Mouse (Mus musculus) right cerebral cortex, postnatal 10 days (tissue): ENCODE measurements around the gene Wnt2.

ENCODE experiments used
- DNase-seq, 2 experiments: peaks; one replicate each; pipeline ENCODE4 v3.0.0; 2021; ENCODE audit warnings: low spot score in 2 of 2

Wnt2 gene

DNA sequence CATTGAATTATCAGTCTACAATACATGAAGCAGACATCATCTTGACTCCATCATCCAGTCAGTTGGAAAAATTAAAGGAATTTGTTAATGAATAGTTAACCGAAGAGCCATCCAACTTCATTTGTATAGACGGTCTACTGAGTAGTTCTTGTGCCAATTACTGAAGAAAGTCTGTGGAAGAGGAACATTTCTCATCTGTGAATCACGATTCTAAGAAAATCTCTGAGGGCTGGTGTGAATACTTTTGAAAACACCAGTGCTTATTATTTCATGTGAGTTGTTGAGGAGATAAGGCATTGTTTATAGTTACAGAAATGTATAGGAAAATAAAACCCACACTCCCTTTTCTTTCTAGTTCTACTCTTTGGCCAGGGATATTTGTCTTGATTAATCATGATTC is 51.5 kb downstream of the Wnt2 start:
- DNase-seq: no peak

GRCm38 (mm10) chr6:17978324-17978723 is 52.1 kb downstream of the Wnt2 start:
- DNase-seq: no peak

- DNase-seq: no peak
Observed at GRCm38 (mm10) chr6:17977165-17977564, 53.2 kb downstream of the Wnt2 start.

GRCm38 (mm10) chr6:17974416-17974815 is 56.0 kb downstream of the Wnt2 start:
- DNase-seq: peak; percentile 35 to 48

GRCm38 (mm10) chr6:17971393-17971792 is 59.0 kb downstream of the Wnt2 start:
- DNase-seq: no peak

- no peak for DNase-seq
Observed at GRCm38 (mm10) chr6:17969815-17970214, 60.6 kb downstream of the Wnt2 start.

- peak; percentile 32 to 60 for DNase-seq
Observed at GRCm38 (mm10) chr6:17968467-17969144, 61.8 kb downstream of the Wnt2 start.

- DNase-seq: no peak
Observed at GRCm38 (mm10) chr6:17963455-17963854, 66.9 kb downstream of the Wnt2 start.

- DNase-seq: no peak
Observed at GRCm38 (mm10) chr6:17951779-17952178, 78.6 kb downstream of the Wnt2 start.

DNA sequence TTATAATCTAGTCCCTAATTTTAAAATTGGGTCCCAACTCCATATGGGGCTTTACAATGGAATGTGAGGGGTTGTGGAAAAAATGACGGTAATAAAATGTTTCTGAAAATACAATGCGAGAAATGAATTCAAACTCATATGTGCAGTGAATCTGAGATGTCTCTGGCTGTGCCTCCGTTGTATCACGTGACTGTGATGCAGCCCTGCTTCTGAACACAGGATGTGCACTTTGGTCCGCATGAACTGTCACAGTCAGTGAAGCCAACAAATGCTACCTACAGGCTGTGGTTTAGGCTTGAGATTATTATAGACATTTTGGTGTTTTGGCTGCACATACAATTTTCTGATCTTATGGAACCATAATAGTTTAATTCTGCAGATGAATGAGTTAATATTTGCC is 81.3 kb downstream of the Wnt2 start:
- no peak for DNase-seq

- DNase-seq: no peak
Observed at GRCm38 (mm10) chr6:17947130-17947831, 83.1 kb downstream of the Wnt2 start.

GRCm38 (mm10) chr6:17946456-17946855 is 83.9 kb downstream of the Wnt2 start:
- DNase-seq: no peak

DNA sequence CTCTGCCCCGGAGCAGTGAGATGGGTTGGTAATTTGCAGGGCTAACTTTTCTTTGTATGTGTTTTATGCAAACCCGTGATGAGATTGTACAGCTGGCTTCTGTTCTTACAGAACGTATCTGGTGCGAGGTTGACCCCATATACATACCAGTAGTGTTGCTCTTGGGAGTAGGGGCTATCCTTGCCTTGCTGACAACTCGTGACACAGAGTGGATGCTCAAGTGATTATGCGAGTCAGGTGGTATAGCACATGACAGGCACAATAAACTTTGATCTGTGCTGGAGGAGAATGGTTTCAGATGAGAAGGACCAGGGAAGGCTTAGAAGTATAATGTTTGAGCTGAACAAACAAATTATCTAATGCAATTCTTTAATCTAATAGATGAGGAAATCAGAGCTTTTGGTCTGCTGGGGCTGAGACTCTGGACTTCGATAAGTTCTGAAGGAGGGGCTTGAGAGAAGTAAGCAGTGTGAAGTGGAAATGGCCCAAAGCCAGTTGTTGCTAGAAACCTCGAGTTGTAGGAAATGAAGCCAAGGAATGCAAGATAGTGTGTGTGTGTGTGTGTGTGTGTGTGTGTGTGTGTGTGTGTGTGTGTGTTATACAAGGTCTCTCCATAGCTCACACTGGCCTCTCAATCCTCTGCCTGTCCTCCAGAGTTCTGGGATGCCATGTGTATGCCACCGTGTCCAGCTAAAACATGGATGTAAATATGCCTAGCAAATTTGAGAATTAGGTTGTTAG is 86.3 kb downstream of the Wnt2 start:
- no peak for DNase-seq

DNA sequence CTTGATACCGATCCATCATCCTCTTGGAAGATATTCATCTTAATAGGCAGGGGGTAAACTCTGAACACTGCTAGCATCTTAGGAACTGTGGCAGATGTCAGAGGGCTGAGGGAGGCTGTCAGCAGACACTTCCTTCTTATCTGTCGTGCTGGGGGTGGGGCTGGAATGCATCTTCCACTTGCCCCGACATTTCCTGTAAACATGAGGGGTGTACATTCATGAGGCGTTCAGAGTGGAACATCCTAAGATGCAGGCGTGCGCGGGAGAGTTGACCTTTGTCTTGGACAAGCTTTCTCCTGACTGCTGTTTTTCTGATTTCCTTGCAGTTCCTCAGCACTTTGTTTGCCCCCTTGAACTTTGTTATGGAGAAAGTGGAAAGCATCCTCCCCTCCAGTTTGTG is 88.0 kb downstream of the Wnt2 start:
- DNase-seq: no peak

GRCm38 (mm10) chr6:17941916-17942315 is 88.5 kb downstream of the Wnt2 start:
- DNase-seq: no peak
